In genomic region chr2:103588776-103589175, GRCm38 (mm10) we compare ENCODE assay signal across 16 mouse cellular contexts. TPM values are rescaled to one million over a fixed set of nuclear protein-coding genes. Genes with fewer than 3 reads are reported as not detected.
A peak's percentile ranks its signal among the peaks of the same experiment; 100 is the strongest.
DNase-seq lines count a peak whose midpoint lies in the region; ATAC-seq lines count a peak whose summit lies in the region.
"Had no signal": no experiment of that assay in that cellular context is flagged by ENCODE, and none has a peak within 500 bp of the region (broad histone marks: within the 10 kb centered on the region; RNA-seq: fewer than 3 reads in every experiment).

No protein-coding gene starts in this region.

- H3K36me3 ChIP-seq in heart, embryonic 10.5 days: no peaks in the 10 kb centered on the region
- H3K36me3 ChIP-seq in embryonic facial prominence, embryonic 15.5 days: no peaks in the 10 kb centered on the region
- H3K36me3 ChIP-seq in neural tube, embryonic 15.5 days: no peaks in the 10 kb centered on the region
- H3K36me3 ChIP-seq: forebrain, embryonic 10.5 days; hindbrain, embryonic 15.5 days; kidney, embryonic 15.5 days had no signal

- peak overlapping the region; percentile 2; the same call in 1 of the 2 replicates for H3K4me2 ChIP-seq in embryonic facial prominence, embryonic 15.5 days (replicated peaks)
- H3K4me2 ChIP-seq in neural tube, embryonic 15.5 days: no peak overlapping the region
- H3K4me2 ChIP-seq: hindbrain, embryonic 15.5 days; kidney, embryonic 15.5 days had no signal

- no peak for DNase-seq in heart, embryonic 10.5 days (ENCODE audit: low spot score)
- no peak for DNase-seq in heart, adult 18-20 months
- peak; percentile 28 for DNase-seq in left cerebral cortex, postnatal 4 days
- no peak for DNase-seq in left cerebral cortex, adult 18-20 months (ENCODE audit: low spot score in 2 of 2)
- peak; percentile 45 for DNase-seq in NIH3T3 (ENCODE audit: low read depth)
- DNase-seq: cerebellum, adult 18-20 months; embryo, embryonic 11 days; gastrocnemius, adult 2 months; liver; right cerebral cortex, postnatal 25 days had no signal

- peaks cover 92% of the 10 kb centered on the region for H3K4me1 ChIP-seq in heart, embryonic 10.5 days
- peaks cover 27% of the 10 kb centered on the region for H3K4me1 ChIP-seq in embryonic facial prominence, embryonic 15.5 days
- peaks cover 24% of the 10 kb centered on the region for H3K4me1 ChIP-seq in neural tube, embryonic 15.5 days

- H3K27ac ChIP-seq in heart, embryonic 10.5 days: peak overlapping the region; percentile 17; the same call in 1 of the 2 replicates
- 0 out of 2 replicates have a peak overlapping the region, but pooled peaks have one; percentile 29 for H3K27ac ChIP-seq in embryonic facial prominence, embryonic 15.5 days (replicated peaks)
- no peak overlapping the region for H3K27ac ChIP-seq in neural tube, embryonic 15.5 days (replicated peaks)
- H3K27ac ChIP-seq: forebrain, embryonic 10.5 days; hindbrain, embryonic 15.5 days; kidney, embryonic 15.5 days had no signal

- ATAC-seq in embryonic facial prominence, embryonic 15.5 days (ENCODE audit: insufficient number of reproducible peaks, low FRiP score, low TSS enrichment, low read depth): peak; percentile 59; the same call in 1 of the 2 replicates
- ATAC-seq in inflammation-experienced regulatory T-cells, adult 6 months: no peak
- ATAC-seq in neural tube, embryonic 15.5 days (ENCODE audit: low FRiP score): no peak

- intact Hi-C loops in left cerebral cortex, postnatal 4 days (cut with DNase I): no loop called here

- no peaks in the 10 kb centered on the region for H3K27me3 ChIP-seq in heart, embryonic 10.5 days (ENCODE audit: insufficient read depth, poor library complexity, severe bottlenecking)
- H3K27me3 ChIP-seq in embryonic facial prominence, embryonic 15.5 days: no peaks in the 10 kb centered on the region
- no peaks in the 10 kb centered on the region for H3K27me3 ChIP-seq in neural tube, embryonic 15.5 days (replicated peaks)
- H3K27me3 ChIP-seq: hindbrain, embryonic 15.5 days; kidney, embryonic 15.5 days had no signal

- H3K9me3 ChIP-seq in heart, embryonic 10.5 days: no peaks in the 10 kb centered on the region
- no peaks in the 10 kb centered on the region for H3K9me3 ChIP-seq in embryonic facial prominence, embryonic 15.5 days (replicated peaks)
- H3K9me3 ChIP-seq in neural tube, embryonic 15.5 days (replicated peaks): no peaks in the 10 kb centered on the region
- H3K9me3 ChIP-seq: forebrain, embryonic 10.5 days; hindbrain, embryonic 15.5 days; kidney, embryonic 15.5 days had no signal

- no peak overlapping the region for H3K9ac ChIP-seq in embryonic facial prominence, embryonic 15.5 days
- no peak overlapping the region for H3K9ac ChIP-seq in neural tube, embryonic 15.5 days (replicated peaks)
- H3K9ac ChIP-seq: hindbrain, embryonic 15.5 days; kidney, embryonic 15.5 days had no signal

- no peak overlapping the region for H3K4me3 ChIP-seq in heart, embryonic 10.5 days
- H3K4me3 ChIP-seq in embryonic facial prominence, embryonic 15.5 days (replicated peaks): no peak overlapping the region
- H3K4me3 ChIP-seq in neural tube, embryonic 15.5 days (replicated peaks): no peak overlapping the region
- H3K4me3 ChIP-seq: forebrain, embryonic 10.5 days; gastrocnemius, adult 2 months; hindbrain, embryonic 15.5 days; kidney, embryonic 15.5 days had no signal

- WGBS in heart, embryonic 10.5 days: 77% methylated on average over 5 of the region's 5 CpGs
- 52% methylated on average over 5 of the region's 5 CpGs for WGBS in embryonic facial prominence, embryonic 15.5 days
- WGBS in neural tube, embryonic 15.5 days: 66% methylated on average over 5 of the region's 5 CpGs

RNA-seq across cellular contexts. Expression of gene Abtb2, which starts 22.7 kb away (rescaled TPM):
- polyA plus RNA-seq in heart, embryonic 10.5 days (2016; fragmentation: Nextera tagmentation; extraction: Ambion mirVana): 19.0 and 33.2 TPM in 2 replicates
- 10 to 100 TPM; 22.1 to 26.7 TPM for total RNA-seq in heart, adult 18-20 months (2021)
- total RNA-seq in left cerebral cortex, postnatal 4 days (2021): 10 to 100 TPM in 1 of 2 experiments, 1 to 10 TPM in 1; 9.5 to 11.9 TPM
- total RNA-seq in left cerebral cortex, adult 18-20 months (2021): 1 to 10 TPM; 7.7 to 8.3 TPM
- polyA plus RNA-seq in embryonic facial prominence, embryonic 15.5 days (2015; fragmentation: Nextera tagmentation; extraction: Ambion mirVana): 13.8 and 16.5 TPM in 2 replicates
- 10 to 100 TPM in 2 of 3 experiments, 1 to 10 TPM in 1; 7.6 to 11.6 (median 10.8) TPM for polyA plus RNA-seq in inflammation-experienced regulatory T-cells, adult 6 months (2017; shearing (Covaris generic))
- polyA plus RNA-seq in neural tube, embryonic 15.5 days (2015; fragmentation: Nextera tagmentation; extraction: Ambion mirVana): 10.8 and 11.5 TPM in 2 replicates

Comparison
In these comparisons a context has a peak if more than half of its experiments do, and no peak if none do; other contexts are left out.
1. DNase-seq: peak in left cerebral cortex, postnatal 4 days (single experiment) and NIH3T3 (single experiment); none in heart, embryonic 10.5 days (single experiment), heart, adult 18-20 months (0 of 2) and left cerebral cortex, adult 18-20 months (0 of 2).